Mouse (Mus musculus) G1E (cell line): ENCODE results near the gene Sfxn2. TPM values are rescaled to one million over a fixed set of nuclear protein-coding genes. Genes with fewer than 3 reads are reported as not detected.

ENCODE experiments used
- ATAC-seq: 2 replicates; pipeline ENCODE4 v1.8.0; 2016; ENCODE audit warnings: mild to moderate bottlenecking; ENCODE audit not compliant: insufficient number of reproducible peaks, poor library complexity, low FRiP score, severe bottlenecking; ENCODE audit errors: extremely low read depth
- DNase-seq: peaks from one replicate; pipeline ENCODE4 v3.0.0; 2012; ENCODE audit warnings: low spot score
- H3K27me3 ChIP-seq: 2 replicates; pipeline ENCODE4 v1.6.1; 2012; ENCODE audit warnings: mild to moderate bottlenecking, low read length, inconsistent platforms; ENCODE audit not compliant: insufficient read depth
- H3K36me3 ChIP-seq: replicated peaks from 2 replicates; pipeline ENCODE3; 2012; ENCODE audit warnings: mild to moderate bottlenecking, inconsistent platforms
- H3K4me1 ChIP-seq: 2 replicates; pipeline ENCODE4 v1.6.1; 2012; ENCODE audit warnings: low read depth, low read length, inconsistent platforms, mixed read lengths; ENCODE audit not compliant: insufficient read depth
- H3K4me3 ChIP-seq: 2 replicates; pipeline ENCODE4 v1.5.1; 2012; ENCODE audit warnings: low read depth, mild to moderate bottlenecking, inconsistent platforms, low read length, moderate library complexity, mixed read lengths
- H3K9me3 ChIP-seq: replicated peaks from 2 replicates; pipeline ENCODE4 v1.6.1; 2012; ENCODE audit warnings: inconsistent platforms
- CTCF ChIP-seq: IDR thresholded peaks from 2 replicates; pipeline ENCODE4 v1.5.1; 2012; ENCODE audit warnings: low read depth, low read length, inconsistent platforms, mixed read lengths
- GATA1 ChIP-seq: IDR thresholded peaks from 2 replicates; pipeline ENCODE4 v1.6.1; 2012; ENCODE audit warnings: borderline replicate concordance, low read length, inconsistent platforms, mixed read lengths
- GATA2 ChIP-seq: IDR thresholded peaks from 2 replicates; pipeline ENCODE4 v1.6.1; 2012; ENCODE audit warnings: low read depth, low read length, inconsistent platforms, borderline replicate concordance
- POLR2AphosphoS5 ChIP-seq: IDR thresholded peaks from 2 replicates; pipeline ENCODE4 v1.6.1; 2012; ENCODE audit warnings: low read depth, low read length, inconsistent platforms; ENCODE audit not compliant: insufficient replicate concordance
- TAL1 ChIP-seq: conservative IDR thresholded peaks from 2 replicates; pipeline ENCODE4 v1.6.1; 2012; ENCODE audit warnings: low read depth, low read length, inconsistent platforms, mixed read lengths
- polyA plus RNA-seq: library from polyadenylated mRNA; stranded (reverse); fragments of >175 nt; gene quantifications from 2 replicates; pipeline ENCODE4 v1.2.3, GENCODE M21; 2012
- total RNA-seq, 2 experiments: library from RNA; stranded (forward) in 1 of 2; stranded (reverse) in 1 of 2; fragments of 200-1000 nt in 1 of 2; fragments of >200 nt in 1 of 2; fragmentation: Nextera tagmentation in 1 of 2; gene quantifications; 2 replicates each; pipeline ENCODE4 v1.2.3; 2014 to 2017

The Sfxn2 gene
- total and polyA plus RNA-seq, 3 experiments = 1.6 to 5.9 (median 2.3) TPM

GRCm38 (mm10) chr19:46571878-46572244 lies 1.3 kb upstream of the Sfxn2 start:
- Histone ChIP-seq H3K4me1 (peaks cover 32% of the 10 kb centered on the region), H3K27me3 (no peaks in the 10 kb centered on the region), H3K9me3 (no peaks in the 10 kb centered on the region), H3K36me3 (no peaks in the 10 kb centered on the region), H3K4me3 (no peak overlapping the region)
- TF ChIP-seq TAL1 (no peak), POLR2AphosphoS5 (no peak), CTCF (no peak), GATA1 (no peak), GATA2 (no peak)
- DNase-seq (no peak), ATAC-seq (no peak)

- peak; percentile 12 for DNase-seq
Measured at GRCm38 (mm10) chr19:46572548-46572947, 617 bp upstream of the Sfxn2 start.

GRCm38 (mm10) chr19:46573990-46574389 lies 825 bp downstream of the Sfxn2 start:
- DNase-seq (no peak), ATAC-seq (no peak)
- no peaks in the 10 kb centered on the region for H3K27me3 ChIP-seq
- H3K4me1 ChIP-seq = peaks cover 32% of the 10 kb centered on the region
- H3K4me3 ChIP-seq = peak overlapping the region; percentile 79; the same call in 1 of the 2 replicates
- TF ChIP-seq CTCF (no peak), POLR2AphosphoS5 (no peak), TAL1 (no peak), GATA1 (no peak), GATA2 (no peak)
- H3K9me3 ChIP-seq = no peaks in the 10 kb centered on the region
- H3K36me3 ChIP-seq = no peaks in the 10 kb centered on the region

More at GRCm38 (mm10) chr19:46572548-46572947, 617 bp upstream of the Sfxn2 start:
- no peak for TF ChIP-seq POLR2AphosphoS5
- TF ChIP-seq GATA1 = no peak
- TF ChIP-seq TAL1 = no peak
- TF ChIP-seq GATA2 = no peak
- no peak for TF ChIP-seq CTCF
- no peak for ATAC-seq
- H3K4me1 ChIP-seq = peaks cover 32% of the 10 kb centered on the region
- H3K27me3 ChIP-seq = no peaks in the 10 kb centered on the region
- peak overlapping the region; percentile 79 for H3K4me3 ChIP-seq
- H3K9me3 ChIP-seq = no peaks in the 10 kb centered on the region
- H3K36me3 ChIP-seq = no peaks in the 10 kb centered on the region

- ATAC-seq (no peak), DNase-seq (no peak)
- no peak overlapping the region for H3K4me3 ChIP-seq
Measured at GRCm38 (mm10) chr19:46575196-46575595, 2.0 kb downstream of the Sfxn2 start.

GRCm38 (mm10) chr19:46587823-46588508 lies 14.8 kb downstream of the Sfxn2 start:
- TF ChIP-seq CTCF (peak; percentile 97), TAL1 (no peak)
- DNase-seq (peak; percentile 50), ATAC-seq (no peak)
- H3K9me3 ChIP-seq = no peaks in the 10 kb centered on the region
- peaks cover 48% of the 10 kb centered on the region for H3K36me3 ChIP-seq
- no peak overlapping the region for H3K4me3 ChIP-seq
- no peaks in the 10 kb centered on the region for H3K27me3 ChIP-seq
- peaks cover 1% of the 10 kb centered on the region; the same call in 1 of the 2 replicates for H3K4me1 ChIP-seq

More at GRCm38 (mm10) chr19:46575196-46575595, 2.0 kb downstream of the Sfxn2 start:
- TF ChIP-seq CTCF = no peak
- no peak for TF ChIP-seq TAL1
- H3K9me3 ChIP-seq = no peaks in the 10 kb centered on the region
- H3K27me3 ChIP-seq = no peaks in the 10 kb centered on the region
- peaks cover 32% of the 10 kb centered on the region for H3K4me1 ChIP-seq
- H3K36me3 ChIP-seq = no peaks in the 10 kb centered on the region

GRCm38 (mm10) chr19:46591575-46591974 lies 18.4 kb downstream of the Sfxn2 start:
- DNase-seq (no peak), ATAC-seq (no peak)
- peaks cover 42% of the 10 kb centered on the region for H3K36me3 ChIP-seq
- peaks cover 1% of the 10 kb centered on the region; the same call in 1 of the 2 replicates for H3K4me1 ChIP-seq
- H3K27me3 ChIP-seq = no peaks in the 10 kb centered on the region
- H3K9me3 ChIP-seq = no peaks in the 10 kb centered on the region
- TF ChIP-seq TAL1 (no peak), GATA1 (no peak), POLR2AphosphoS5 (no peak), CTCF (no peak), GATA2 (no peak)
- H3K4me3 ChIP-seq = no peak overlapping the region
